Mouse (Mus musculus) CH12.LX (cell line): ENCODE data around the gene Nt5m. TPM values are rescaled to one million over a fixed set of nuclear protein-coding genes. Genes with fewer than 3 reads are reported as not detected.

ENCODE experiments used
- DNase-seq: peaks from one replicate; pipeline ENCODE4 v3.0.0-alpha.2; 2013; ENCODE audit errors: extremely low read depth
- H3K27ac ChIP-seq: 2 replicates; pipeline ENCODE4 v1.5.1; 2012; ENCODE audit warnings: low read depth, mild to moderate bottlenecking, control low read depth, moderate library complexity; ENCODE audit not compliant: insufficient read depth
- H3K27me3 ChIP-seq: replicated peaks from 2 replicates; pipeline ENCODE3; 2012; ENCODE audit warnings: inconsistent platforms
- H3K36me3 ChIP-seq, 2 experiments: replicated peaks in 1 of 2; 2 replicates each; pipeline versions ENCODE3 to v1.6.1; 2012; ENCODE audit warnings: inconsistent platforms in 1 of 2, low read length in 1 of 2, mild to moderate bottlenecking in 1 of 2, mixed read lengths in 1 of 2, moderate library complexity in 1 of 2; ENCODE audit not compliant: control insufficient read depth in 1 of 2, insufficient read depth in 1 of 2
- H3K4me1 ChIP-seq, 2 experiments: 2 replicates each; pipeline ENCODE4 v1.6.1; 2012; ENCODE audit warnings: inconsistent platforms in 1 of 2, moderate library complexity in 1 of 2; ENCODE audit not compliant: insufficient read depth in 2 of 2, control insufficient read depth in 1 of 2
- H3K4me2 ChIP-seq: 2 replicates; pipeline ENCODE4 v1.6.1; 2012; ENCODE audit warnings: low read depth, mild to moderate bottlenecking, control low read depth; ENCODE audit not compliant: poor library complexity, insufficient read depth, severe bottlenecking
- H3K4me3 ChIP-seq, 3 experiments: fragments of 150-350 bp in 1 of 3; sonication (generic) in 1 of 3; replicated peaks in 1 of 3; 2 replicates each; pipeline versions ENCODE3 to v1.5.1; 2011 to 2012; ENCODE audit warnings: low read depth in 2 of 3, low read length in 2 of 3, mild to moderate bottlenecking in 2 of 3, moderate library complexity in 2 of 3, control low read depth in 1 of 3, improper control_type of control experiment in 1 of 3, inconsistent platforms in 1 of 3, mixed read lengths in 1 of 3; ENCODE audit not compliant: poor library complexity in 1 of 3
- H3K79me2 ChIP-seq: replicated peaks from 2 replicates; pipeline ENCODE4 v1.6.1; 2012; ENCODE audit warnings: mild to moderate bottlenecking, moderate library complexity; ENCODE audit not compliant: control insufficient read depth, poor library complexity, insufficient read depth, severe bottlenecking; ENCODE audit errors: extremely low read depth
- H3K9ac ChIP-seq: 2 replicates; pipeline ENCODE4 v1.6.1; 2012; ENCODE audit warnings: low read depth, mild to moderate bottlenecking, control low read depth, moderate library complexity; ENCODE audit not compliant: insufficient read depth
- H3K9me3 ChIP-seq: replicated peaks from 2 replicates; pipeline ENCODE3; 2012; ENCODE audit warnings: low read length, inconsistent platforms, mixed read lengths
- ELF1 ChIP-seq: IDR thresholded peaks from 2 replicates; pipeline ENCODE4 v1.6.1; 2014; ENCODE audit warnings: low read depth, mild to moderate bottlenecking, inconsistent platforms, low read length, improper control_type of control experiment
- ETS1 ChIP-seq: conservative IDR thresholded peaks from 2 replicates; pipeline ENCODE4 v1.6.1; 2012; ENCODE audit warnings: low read depth, mild to moderate bottlenecking, inconsistent platforms, low read length, improper control_type of control experiment, moderate library complexity
- JUN ChIP-seq: IDR thresholded peaks from 2 replicates; pipeline ENCODE4 v1.6.1; 2011; ENCODE audit warnings: low read depth, mild to moderate bottlenecking, low read length, improper control_type of control experiment, moderate library complexity; ENCODE audit not compliant: insufficient read depth
- JUND ChIP-seq: conservative IDR thresholded peaks from 2 replicates; pipeline ENCODE4 v1.6.1; 2011; ENCODE audit warnings: low read depth, low read length, improper control_type of control experiment
- MAFK ChIP-seq: IDR thresholded peaks from 2 replicates; pipeline ENCODE4 v1.6.1; 2011; ENCODE audit warnings: low read length, improper control_type of control experiment; ENCODE audit not compliant: insufficient replicate concordance
- MAX ChIP-seq: IDR thresholded peaks from 2 replicates; pipeline ENCODE4 v1.6.1; 2011; ENCODE audit warnings: low read length, improper control_type of control experiment
- MYC ChIP-seq: IDR thresholded peaks from 2 replicates; pipeline ENCODE4 v1.6.1; 2011; ENCODE audit warnings: low read depth, mild to moderate bottlenecking, improper control_type of control experiment, low read length
- PAX5 ChIP-seq: IDR thresholded peaks from 2 replicates; pipeline ENCODE4 v1.6.1; 2012; ENCODE audit warnings: low read length, inconsistent platforms, mixed read lengths
- SIN3A ChIP-seq: IDR thresholded peaks from 2 replicates; pipeline ENCODE4 v1.6.1; 2012; ENCODE audit warnings: low read length, improper control_type of control experiment, inconsistent platforms
- TBP ChIP-seq: conservative IDR thresholded peaks from 2 replicates; pipeline ENCODE4 v1.6.1; 2011; ENCODE audit warnings: low read depth, low read length, improper control_type of control experiment
- UBTF ChIP-seq: IDR thresholded peaks from 2 replicates; pipeline ENCODE4 v1.6.1; 2012; ENCODE audit warnings: low read depth, mild to moderate bottlenecking, inconsistent platforms, low read length, improper control_type of control experiment, moderate library complexity
- USF1 ChIP-seq: IDR thresholded peaks from 2 replicates; pipeline ENCODE4 v1.6.1; 2014; ENCODE audit warnings: low read depth, mild to moderate bottlenecking, inconsistent platforms, low read length, improper control_type of control experiment
- USF2 ChIP-seq: conservative IDR thresholded peaks from 2 replicates; pipeline ENCODE4 v1.6.1; 2011; ENCODE audit warnings: low read depth, low read length, improper control_type of control experiment
- ZKSCAN1 ChIP-seq: IDR thresholded peaks from 2 replicates; pipeline ENCODE4 v1.6.1; 2012; ENCODE audit warnings: low read depth, inconsistent platforms, low read length, improper control_type of control experiment, borderline replicate concordance
- ZMIZ1 ChIP-seq: IDR thresholded peaks from 2 replicates; pipeline ENCODE4 v1.6.1; 2012; ENCODE audit warnings: low read depth, mild to moderate bottlenecking, inconsistent platforms, low read length, improper control_type of control experiment
- dilution Hi-C: fragments of 300-500 bp; cut with MboI; formaldehyde crosslinking; loops from 2 replicates; pipeline ENCODE4 v1.14.3; 2020; ENCODE audit warnings: low sequenced_read_pairs; ENCODE audit not compliant: extremely low pct_unique_long_range_greater_than_20kb, extremely low pct_ligation_motif_present
- in situ Hi-C: fragments of 300-500 bp; cut with MboI; formaldehyde crosslinking; loops from 3 replicates; pipeline ENCODE4 v1.14.3; 2019; ENCODE audit warnings: low sequenced_read_pairs, low pct_ligation_motif_present, low pct_unique_long_range_greater_than_20kb, mixed read lengths
- polyA plus RNA-seq: library from polyadenylated mRNA; unstranded; fragments of >175 nt; gene quantifications from 2 replicates; pipeline ENCODE4 v1.2.1, GENCODE M21; 2012; ENCODE audit warnings: low read depth; ENCODE audit not compliant: insufficient read length
- total RNA-seq, 2 experiments: library from RNA; depleted of rRNA; stranded (reverse); fragments of 300-350 nt in 1 of 2; fragments of >200 nt in 1 of 2; gene quantifications; 2 replicates each; pipeline ENCODE4 v1.2.3; 2012 to 2014

Gene Nt5m
- total and polyA plus RNA-seq, 3 experiments, result 22.3 to 25.7 (median 24.3) TPM

- Histone ChIP-seq H3K4me2 (no peak overlapping the region), H3K4me3 (no peak overlapping the region), H3K9ac (no peak overlapping the region), H3K4me1 (peaks cover 17 to 42% of the 10 kb centered on the region in 2 experiments), H3K9me3 (peaks cover 8% of the 10 kb centered on the region), H3K79me2 (no peaks in the 10 kb centered on the region), H3K27me3 (peaks cover 1% of the 10 kb centered on the region), H3K27ac (no peak overlapping the region), H3K36me3 (no peaks in the 10 kb centered on the region)
- TF ChIP-seq ZKSCAN1 (no peak), UBTF (no peak), USF1 (no peak), TBP (no peak), ETS1 (no peak), ELF1 (no peak), USF2 (no peak), MAX (no peak), ZMIZ1 (no peak), MYC (no peak), PAX5 (no peak), JUN (no peak), MAFK (no peak), SIN3A (no peak), JUND (no peak)
- in situ Hi-C loops (no loop called here), dilution Hi-C loops (no loop called here)
- no peak for DNase-seq
Observed at GRCm38 (mm10) chr11:59891854-59892253, 52.6 kb downstream of the Nt5m start.

- peak; percentile 61 for DNase-seq
- H3K79me2 ChIP-seq, result no peaks in the 10 kb centered on the region
- dilution Hi-C loops, result no loop called here
Observed at GRCm38 (mm10) chr11:59893153-59893788, 54.0 kb downstream of the Nt5m start.

More at GRCm38 (mm10) chr11:59893153-59893788, 54.0 kb downstream of the Nt5m start:
- Histone ChIP-seq H3K4me3 (no peak overlapping the region), H3K4me1 (peaks cover 17 to 54% of the 10 kb centered on the region in 2 experiments), H3K9me3 (peaks cover 7% of the 10 kb centered on the region), H3K36me3 (no peaks in the 10 kb centered on the region), H3K9ac (no peak overlapping the region), H3K27me3 (peaks cover 1% of the 10 kb centered on the region), H3K27ac (no peak overlapping the region), H3K4me2 (peak overlapping the region; percentile 17; the same call in 1 of the 2 replicates)
- TF ChIP-seq ETS1, result no peak
- no peak for TF ChIP-seq USF1
- no peak for TF ChIP-seq PAX5
- in situ Hi-C loops, result no loop called here
